Mouse (Mus musculus) midbrain, embryonic 13.5 days (tissue): Measurements from ENCODE around the gene Acadm. TPM values are rescaled to one million over a fixed set of nuclear protein-coding genes. Genes with fewer than 3 reads are reported as not detected.

Source experiments
- ATAC-seq: fragments of 200-750 bp; cut with Nextera tagmentation; 2 replicates; pipeline ENCODE4 v1.8.0; 2017; ENCODE audit warnings: mild to moderate bottlenecking, moderate TSS enrichment, moderate library complexity
- H3K27ac ChIP-seq: fragments of 300-500 bp; sonication (generic); 2 replicates; pipeline ENCODE4 v1.5.1; 2015; ENCODE audit warnings: inconsistent platforms, mild to moderate bottlenecking, moderate library complexity
- H3K27me3 ChIP-seq: fragments of 300-500 bp; sonication (generic); 2 replicates; pipeline ENCODE4 v1.6.1; 2015; ENCODE audit warnings: mild to moderate bottlenecking, inconsistent platforms
- H3K36me3 ChIP-seq: fragments of 300-500 bp; sonication (generic); 2 replicates; pipeline ENCODE4 v1.6.1; 2015; ENCODE audit warnings: mild to moderate bottlenecking, inconsistent platforms
- H3K4me1 ChIP-seq: fragments of 300-500 bp; sonication (generic); replicated peaks from 2 replicates; pipeline ENCODE4 v1.6.1; 2015; ENCODE audit warnings: inconsistent platforms
- H3K4me2 ChIP-seq: fragments of 300-500 bp; sonication (generic); replicated peaks from 2 replicates; pipeline ENCODE4 v1.6.1; 2015; ENCODE audit warnings: moderate library complexity, mild to moderate bottlenecking, inconsistent platforms
- H3K4me3 ChIP-seq: fragments of 300-500 bp; sonication (generic); replicated peaks from 2 replicates; pipeline ENCODE4 v1.5.1; 2015; ENCODE audit warnings: mild to moderate bottlenecking, inconsistent platforms
- H3K9ac ChIP-seq: fragments of 300-500 bp; sonication (generic); replicated peaks from 2 replicates; pipeline ENCODE4 v1.6.1; 2015; ENCODE audit warnings: mild to moderate bottlenecking, inconsistent platforms
- H3K9me3 ChIP-seq: fragments of 300-500 bp; sonication (generic); 2 replicates; pipeline ENCODE4 v1.6.1; 2016; ENCODE audit warnings: mild to moderate bottlenecking, inconsistent platforms
- WGBS: fragments of 180-500 bp; shearing (Covaris S2); methylation state at CpG from one replicate; pipeline ENCODE4 v1.1.7; 2015; 5-methylcytosine and 5-hydroxymethylcytosine counted together
- polyA plus RNA-seq: library from polyadenylated mRNA; unstranded; fragments of >200 nt; fragmentation: Nextera tagmentation; extraction: Ambion mirVana; gene quantifications from 2 replicates; pipeline ENCODE4 v1.2.1, GENCODE M21; 2015

Gene Acadm
- polyA plus RNA-seq, 1 experiment from 2014 or later: 50.6 TPM

DNA sequence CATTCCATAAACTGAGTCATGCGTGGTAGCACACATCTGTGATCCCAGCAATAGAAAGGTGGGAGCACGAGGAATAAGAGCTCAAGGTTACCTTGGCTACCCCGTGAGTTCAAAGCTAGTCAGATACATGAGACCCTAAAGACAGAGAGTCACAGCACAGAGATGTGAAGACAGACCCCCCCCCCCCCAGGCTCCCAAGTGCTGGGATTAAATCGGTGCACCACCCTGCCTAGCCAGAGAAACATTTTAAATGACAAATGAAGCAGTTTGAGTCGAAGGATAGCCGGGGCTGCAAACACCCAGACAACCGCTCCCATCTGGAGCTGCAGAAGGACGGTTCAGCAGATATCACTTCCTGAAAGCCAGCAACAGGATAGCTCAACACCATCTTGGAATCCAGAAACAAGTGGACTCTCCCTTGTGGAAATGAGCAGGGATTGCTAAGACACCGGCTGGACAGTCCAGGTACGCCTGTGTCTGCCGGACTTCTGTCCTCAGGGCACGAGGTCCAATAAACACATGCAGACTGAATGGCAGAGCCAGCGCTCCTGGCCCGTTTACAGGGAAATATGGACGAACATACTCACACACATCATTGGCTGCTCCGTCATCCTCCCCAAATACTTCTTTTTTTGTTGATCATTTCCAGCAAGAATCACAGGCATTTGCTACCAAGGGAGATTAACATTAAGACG, 7.2 kb downstream of the Acadm start:
- Histone ChIP-seq H3K27me3 (no peaks in the 10 kb centered on the region), H3K36me3 (peaks cover 43% of the 10 kb centered on the region), H3K4me1 (no peaks in the 10 kb centered on the region), H3K9me3 (no peaks in the 10 kb centered on the region), H3K4me3 (no peak overlapping the region), H3K27ac (no peak overlapping the region), H3K9ac (no peak overlapping the region), H3K4me2 (no peak overlapping the region)
- 95% methylated on average over 17 of the region's 17 CpGs for WGBS
- ATAC-seq: no peak

DNA sequence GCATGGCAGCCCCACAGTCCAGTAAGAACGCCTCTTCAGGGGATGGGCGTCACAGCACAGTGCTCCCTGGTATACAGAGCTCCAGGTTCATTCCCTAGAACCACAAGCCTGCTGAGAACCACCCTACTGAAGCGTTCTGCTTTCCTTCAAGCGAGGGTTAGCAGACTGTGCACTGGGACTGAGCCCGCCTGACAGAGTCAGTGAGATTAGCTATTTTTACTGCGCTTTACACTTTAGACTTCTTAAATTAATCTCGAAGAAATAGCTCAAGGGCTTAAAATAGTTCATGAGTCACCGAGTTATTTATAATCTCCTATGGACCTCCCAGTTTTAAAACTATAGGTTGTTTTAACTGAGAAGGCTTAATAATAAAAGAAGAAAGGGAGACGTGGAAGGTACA, 8.6 kb downstream of the Acadm start:
- no peak overlapping the region for H3K4me3 ChIP-seq
- H3K9me3 ChIP-seq: no peaks in the 10 kb centered on the region
- no peak overlapping the region for H3K4me2 ChIP-seq
- ATAC-seq: no peak
- H3K9ac ChIP-seq: no peak overlapping the region
- no peaks in the 10 kb centered on the region for H3K4me1 ChIP-seq
- no peaks in the 10 kb centered on the region for H3K27me3 ChIP-seq
- H3K36me3 ChIP-seq: peaks cover 50% of the 10 kb centered on the region
- H3K27ac ChIP-seq: no peak overlapping the region
- 93% methylated on average over 9 of the region's 9 CpGs for WGBS

DNA sequence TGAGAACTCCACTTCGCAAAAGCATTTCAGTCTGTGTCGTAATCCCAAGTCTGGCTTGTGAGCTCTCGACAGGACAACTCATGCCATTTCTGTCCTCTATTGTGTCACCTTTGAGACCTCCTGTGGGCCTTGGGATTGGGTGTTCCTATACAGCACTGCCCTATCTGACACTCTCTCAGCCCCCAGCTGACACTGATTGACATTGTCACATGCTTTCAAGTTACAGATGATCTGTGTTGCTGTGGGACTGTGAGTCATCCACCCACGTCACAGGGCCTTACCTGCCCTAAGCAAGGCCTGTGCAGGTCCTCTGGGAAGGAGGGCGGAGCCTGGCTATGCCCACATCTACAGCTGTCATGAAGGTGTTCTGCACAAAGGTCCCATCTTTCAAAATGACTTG, 12.0 kb downstream of the Acadm start:
- H3K27me3 ChIP-seq: no peaks in the 10 kb centered on the region
- ATAC-seq: no peak
- WGBS: 96% methylated on average over 5 of the region's 5 CpGs
- H3K4me2 ChIP-seq: no peak overlapping the region
- no peaks in the 10 kb centered on the region for H3K9me3 ChIP-seq
- no peak overlapping the region for H3K4me3 ChIP-seq
- H3K4me1 ChIP-seq: no peaks in the 10 kb centered on the region
- peaks cover 59% of the 10 kb centered on the region for H3K36me3 ChIP-seq
- no peak overlapping the region for H3K27ac ChIP-seq
- no peak overlapping the region for H3K9ac ChIP-seq

DNA sequence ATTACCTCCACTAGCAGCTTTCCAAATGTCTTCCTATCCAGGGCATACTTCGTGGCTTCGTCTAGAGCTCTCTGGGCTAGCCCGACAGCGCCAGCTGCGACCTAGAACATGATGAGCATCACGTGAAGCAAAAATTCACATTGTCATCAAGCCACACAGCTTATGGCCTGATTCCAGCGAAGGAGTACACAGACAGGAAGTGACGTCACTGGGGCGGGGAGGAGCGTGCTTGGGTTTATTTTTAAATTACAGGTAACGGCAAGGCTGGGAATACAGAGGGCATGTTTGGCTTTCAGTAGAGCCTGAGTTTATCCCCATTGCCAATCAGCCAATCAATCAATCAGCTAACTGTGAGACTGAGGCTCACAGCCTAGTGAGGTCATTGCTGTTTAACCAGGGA, 14.9 kb downstream of the Acadm start:
- no peak overlapping the region for H3K4me2 ChIP-seq
- H3K36me3 ChIP-seq: peaks cover 58% of the 10 kb centered on the region
- no peaks in the 10 kb centered on the region for H3K4me1 ChIP-seq
- H3K9me3 ChIP-seq: no peaks in the 10 kb centered on the region
- WGBS: 98% methylated on average over 11 of the region's 11 CpGs
- ATAC-seq: no peak
- no peaks in the 10 kb centered on the region for H3K27me3 ChIP-seq
- H3K27ac ChIP-seq: no peak overlapping the region
- H3K9ac ChIP-seq: no peak overlapping the region
- no peak overlapping the region for H3K4me3 ChIP-seq

DNA sequence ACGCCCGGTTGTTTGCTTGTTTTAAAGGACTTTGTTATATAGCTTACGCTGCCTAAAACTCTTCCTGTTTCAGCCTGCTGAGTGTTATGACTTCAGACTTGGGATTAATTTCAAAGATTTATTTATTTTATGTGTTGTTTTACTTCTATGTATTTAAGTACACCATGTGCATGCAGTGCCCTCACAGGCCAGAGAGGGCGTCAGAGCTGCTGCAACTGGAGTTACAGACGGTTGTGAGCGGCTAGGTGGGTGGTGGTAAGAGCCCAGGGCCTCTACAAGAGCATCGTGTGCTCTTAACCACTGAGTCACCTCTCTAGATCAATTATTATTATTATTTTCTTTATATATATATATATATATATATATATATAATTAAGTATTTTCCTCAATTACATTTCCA, 18.1 kb downstream of the Acadm start:
- WGBS: 91% methylated on average over 7 of the region's 7 CpGs

DNA sequence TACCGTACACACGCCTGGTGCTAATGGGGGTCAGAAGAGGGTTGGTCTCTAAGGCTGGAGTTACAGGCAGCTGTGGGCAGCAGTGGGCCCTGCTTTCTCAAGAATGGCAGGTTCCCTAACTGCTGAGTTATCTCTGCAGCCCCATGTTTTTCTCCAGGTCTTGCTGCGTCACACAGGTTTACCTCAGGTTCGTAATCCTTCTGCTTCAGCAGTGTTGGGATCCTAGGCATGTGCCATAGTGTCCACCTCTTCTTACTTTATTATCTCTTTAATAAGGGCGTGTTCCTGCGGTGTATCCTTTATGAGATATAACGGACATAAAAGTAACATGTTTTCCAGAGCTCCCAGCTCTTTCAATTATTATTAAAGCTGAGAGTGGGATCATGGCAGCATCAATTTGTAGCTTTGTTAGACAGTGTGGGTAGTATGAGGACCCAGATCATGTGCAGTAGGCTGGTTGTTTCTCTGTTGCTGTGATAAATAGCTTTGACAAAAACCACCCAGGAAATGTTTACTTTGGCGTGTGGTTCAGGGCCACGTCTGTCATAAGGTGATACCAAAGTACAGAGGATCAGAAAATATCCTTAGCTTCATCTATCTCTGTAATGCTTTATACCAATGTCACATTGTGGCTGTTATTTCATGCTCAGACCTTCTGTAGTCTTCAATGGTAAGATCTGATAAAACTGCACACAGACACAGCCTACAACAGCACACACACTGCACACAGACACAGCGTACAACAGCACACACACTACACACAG, 23.1 kb downstream of the Acadm start:
- Histone ChIP-seq H3K9me3 (no peaks in the 10 kb centered on the region), H3K27ac (no peak overlapping the region), H3K4me2 (no peak overlapping the region), H3K36me3 (peaks cover 28% of the 10 kb centered on the region), H3K27me3 (no peaks in the 10 kb centered on the region), H3K4me1 (no peaks in the 10 kb centered on the region), H3K9ac (no peak overlapping the region), H3K4me3 (no peak overlapping the region)
- WGBS: 94% methylated on average over 10 of the region's 10 CpGs
- ATAC-seq: no peak

More for the DNA sequence above, 18.1 kb downstream of the Acadm start:
- no peak for ATAC-seq
- no peak overlapping the region for H3K4me2 ChIP-seq
- no peaks in the 10 kb centered on the region for H3K9me3 ChIP-seq
- H3K36me3 ChIP-seq: peaks cover 47% of the 10 kb centered on the region
- no peak overlapping the region for H3K27ac ChIP-seq
- no peak overlapping the region for H3K9ac ChIP-seq
- H3K27me3 ChIP-seq: no peaks in the 10 kb centered on the region
- H3K4me3 ChIP-seq: no peak overlapping the region
- H3K4me1 ChIP-seq: no peaks in the 10 kb centered on the region

DNA sequence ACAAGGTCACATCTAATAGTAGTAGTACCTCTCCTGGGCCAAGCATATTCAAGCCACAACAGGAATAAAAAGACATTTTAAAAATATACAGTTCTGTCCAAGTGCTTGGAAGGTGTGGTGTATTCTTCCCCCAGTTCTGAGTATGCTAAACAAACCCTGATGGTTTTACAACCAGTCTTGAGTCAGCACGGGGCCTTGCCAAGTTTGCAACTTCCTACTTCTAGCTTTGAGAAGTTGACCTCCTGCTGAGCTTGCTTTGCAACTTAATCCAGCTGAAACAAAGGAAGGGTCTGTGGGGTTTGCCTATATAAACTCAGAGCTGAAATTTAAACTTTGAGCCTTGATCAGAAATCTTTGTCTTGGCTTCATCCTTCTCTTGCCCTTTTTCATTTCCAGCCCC, 27.2 kb downstream of the Acadm start:
- Histone ChIP-seq H3K4me2 (no peak overlapping the region), H3K4me3 (no peak overlapping the region), H3K27me3 (no peaks in the 10 kb centered on the region), H3K9me3 (no peaks in the 10 kb centered on the region), H3K27ac (no peak overlapping the region), H3K4me1 (peaks cover 7% of the 10 kb centered on the region), H3K9ac (no peak overlapping the region), H3K36me3 (peaks cover 10% of the 10 kb centered on the region)
- ATAC-seq: no peak
- WGBS: 9% methylated on average over 1 of the region's 1 CpGs

DNA sequence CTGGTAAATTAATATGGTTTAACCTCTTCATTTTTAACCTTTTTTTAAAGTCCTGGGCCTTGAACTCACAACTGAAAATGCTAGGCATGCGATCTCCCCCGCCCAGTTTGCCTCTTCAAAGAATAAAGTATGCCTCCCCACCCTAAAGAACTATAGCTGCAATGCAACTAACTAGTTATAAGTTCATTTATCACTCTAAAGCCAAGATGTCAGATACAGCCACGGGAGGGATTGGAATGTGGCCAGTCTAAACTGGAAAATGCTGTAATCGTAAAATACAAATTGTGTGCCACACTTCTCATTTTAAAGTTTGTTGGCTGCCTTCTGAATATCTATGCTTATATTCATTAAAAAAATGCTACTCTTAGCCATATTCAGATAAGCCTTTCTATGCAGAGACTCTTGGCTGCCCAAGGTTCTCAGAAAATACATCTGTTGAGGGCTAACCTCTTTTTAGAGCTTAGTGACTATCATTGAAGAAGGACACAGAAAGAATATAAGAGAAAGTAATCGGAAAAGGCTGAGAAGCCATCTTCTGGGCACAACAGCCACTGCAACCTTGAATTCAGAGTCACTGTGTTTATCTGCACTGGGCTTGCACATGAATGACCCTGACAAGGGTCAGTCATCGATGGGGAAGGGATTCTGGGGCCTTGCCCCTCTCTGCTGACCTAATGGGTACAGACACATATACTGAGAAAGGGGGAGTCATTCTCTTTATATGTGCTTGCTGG, 30.8 kb downstream of the Acadm start:
- no peaks in the 10 kb centered on the region for H3K27me3 ChIP-seq
- 68% methylated on average over 6 of the region's 6 CpGs for WGBS
- H3K27ac ChIP-seq: peak overlapping the region; percentile 94
- peak overlapping the region; percentile 89 for H3K4me3 ChIP-seq
- peaks cover 27% of the 10 kb centered on the region for H3K36me3 ChIP-seq
- H3K9ac ChIP-seq: peak overlapping the region; percentile 98
- H3K4me2 ChIP-seq: peak overlapping the region; percentile 90
- H3K4me1 ChIP-seq: peaks cover 42% of the 10 kb centered on the region
- H3K9me3 ChIP-seq: no peaks in the 10 kb centered on the region
- no peak for ATAC-seq

DNA sequence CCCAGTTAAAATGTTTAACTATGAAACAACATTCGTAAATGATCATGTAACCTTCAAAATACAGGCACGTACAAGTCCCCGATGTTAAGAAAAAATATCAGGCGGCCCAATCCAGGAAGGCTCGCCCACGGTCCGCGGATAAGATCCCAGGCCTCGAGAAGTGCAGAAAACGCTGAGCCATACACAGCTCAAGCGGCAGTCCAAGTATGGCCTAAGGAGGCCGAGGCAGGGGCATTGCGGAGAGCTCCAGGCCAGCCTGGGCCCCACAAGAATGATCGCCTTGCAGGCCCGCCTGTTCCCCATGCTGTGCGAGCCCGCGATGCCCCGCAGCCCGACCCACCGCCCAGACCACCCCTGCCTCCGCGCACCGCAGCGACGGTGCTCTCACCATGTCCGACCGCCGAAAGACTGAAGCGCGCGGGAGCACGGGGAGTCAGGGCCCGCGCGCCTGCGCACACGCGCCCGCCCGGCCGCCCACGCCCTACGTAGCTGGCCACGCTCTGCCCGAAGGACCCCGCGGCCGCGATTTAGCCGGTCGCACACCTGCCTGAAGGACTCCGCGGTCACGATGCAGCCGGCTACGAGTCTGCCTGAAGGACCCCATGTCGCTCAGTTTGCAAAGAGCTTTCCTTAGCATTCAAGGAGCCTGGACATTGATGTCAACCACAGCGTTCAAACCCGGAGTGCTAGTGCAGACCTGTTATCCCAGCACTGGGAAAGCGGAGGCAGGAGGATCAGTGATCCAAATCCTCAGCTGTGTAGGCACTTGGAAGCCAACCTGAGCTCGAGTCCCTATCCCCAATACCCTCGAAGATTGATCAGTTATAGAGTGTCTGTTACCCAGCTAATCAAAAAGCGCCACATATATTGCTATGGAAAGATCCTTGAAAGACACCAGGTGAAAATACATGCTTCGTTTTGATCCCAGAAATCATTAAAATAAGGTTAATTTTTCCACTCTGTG, 31.6 kb downstream of the Acadm start, which contains the start of gene Rabggtb:
Gene Rabggtb, minus strand, starts transcription at position 464 of the 964 bp plus-strand sequence.
- WGBS: under 1% methylated on average over 65 of the region's 65 CpGs
- Histone ChIP-seq H3K9ac (peak within 1 kb of the TSS; percentile 98), H3K4me2 (peak within 1 kb of the TSS; percentile 90), H3K36me3 (peaks cover 35% of the 10 kb centered on the region), H3K27ac (peak within 1 kb of the TSS; percentile 94), H3K27me3 (no peaks in the 10 kb centered on the region), H3K4me3 (peak within 1 kb of the TSS; percentile 89), H3K4me1 (peaks cover 50% of the 10 kb centered on the region), H3K9me3 (no peaks in the 10 kb centered on the region)
- ATAC-seq: peak; percentile 98

DNA sequence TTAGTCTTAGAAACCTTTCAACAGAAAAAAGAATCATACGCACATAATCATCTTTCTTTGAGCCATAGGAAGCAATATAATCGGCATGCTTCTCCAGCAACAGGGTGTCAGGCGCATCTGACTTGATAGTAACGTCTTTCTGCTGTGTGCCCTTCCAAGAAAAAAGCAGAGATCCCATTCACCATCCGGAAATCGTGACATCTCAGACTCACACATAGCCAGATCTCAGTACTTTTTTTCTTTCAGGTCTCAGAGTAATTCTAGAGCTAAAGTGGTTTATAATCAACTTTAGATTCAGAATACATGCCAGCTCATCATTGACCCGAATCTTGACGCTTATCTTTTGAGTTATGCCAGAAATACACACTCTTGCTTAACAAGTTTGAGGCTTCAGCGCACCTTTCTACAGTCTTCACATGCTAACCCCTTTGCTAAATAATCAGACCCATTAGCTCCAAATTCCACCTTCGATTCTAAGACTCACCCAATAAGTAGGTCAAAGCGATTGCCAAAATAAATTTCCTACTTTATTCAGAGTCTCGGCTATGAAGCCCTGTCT, 32.5 kb downstream of the Acadm start:
- no peak for ATAC-seq
- Histone ChIP-seq H3K4me2 (peak overlapping the region; percentile 90), H3K27me3 (no peaks in the 10 kb centered on the region), H3K27ac (peak overlapping the region; percentile 94; the same call in 1 of the 2 replicates), H3K9me3 (no peaks in the 10 kb centered on the region), H3K36me3 (peaks cover 43% of the 10 kb centered on the region), H3K9ac (peak overlapping the region; percentile 98), H3K4me1 (peaks cover 53% of the 10 kb centered on the region), H3K4me3 (peak overlapping the region; percentile 89)
- WGBS: 5% methylated on average over 12 of the region's 12 CpGs
